Mouse (Mus musculus): ENCODE measurements around the gene Gabpb1.

DNA sequence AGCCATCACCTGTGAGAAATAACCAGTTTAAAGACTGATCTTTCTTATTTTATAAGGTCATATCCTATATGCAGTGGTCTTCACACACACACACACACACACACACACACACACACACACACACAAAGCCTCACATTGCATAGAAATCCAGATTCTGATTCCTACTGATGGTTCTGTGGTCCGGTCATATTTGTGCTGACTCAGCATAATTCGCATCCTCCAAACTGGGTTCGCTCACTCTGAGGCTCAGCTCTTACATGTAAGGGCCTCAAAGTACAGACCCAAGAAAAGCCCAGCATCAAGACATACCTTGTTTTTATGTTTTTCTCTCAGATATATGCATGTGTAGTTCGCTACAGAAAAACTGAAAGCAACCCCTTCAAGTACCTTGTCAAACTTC, 84.8 kb downstream of the Gabpb1 start:
- TF ChIP-seq CTCF (conservative IDR thresholded peaks at IDR 0.05; ENCODE audit: low read length) (no peak), NANOG (IDR thresholded peaks at IDR 0.05; ENCODE audit: borderline replicate concordance, low read length) (no peak)

Measured in E14TG2a.4 (cell line).